Mouse (Mus musculus): ENCODE data around the gene Arfrp1. TPM values are rescaled to one million over a fixed set of nuclear protein-coding genes. Genes with fewer than 3 reads are reported as not detected.
A peak's percentile ranks its signal among the peaks of the same experiment; 100 is the strongest.

Gene Arfrp1
- polyA plus RNA-seq, 1 experiment from 2014 or later = 75.4 TPM

DNA sequence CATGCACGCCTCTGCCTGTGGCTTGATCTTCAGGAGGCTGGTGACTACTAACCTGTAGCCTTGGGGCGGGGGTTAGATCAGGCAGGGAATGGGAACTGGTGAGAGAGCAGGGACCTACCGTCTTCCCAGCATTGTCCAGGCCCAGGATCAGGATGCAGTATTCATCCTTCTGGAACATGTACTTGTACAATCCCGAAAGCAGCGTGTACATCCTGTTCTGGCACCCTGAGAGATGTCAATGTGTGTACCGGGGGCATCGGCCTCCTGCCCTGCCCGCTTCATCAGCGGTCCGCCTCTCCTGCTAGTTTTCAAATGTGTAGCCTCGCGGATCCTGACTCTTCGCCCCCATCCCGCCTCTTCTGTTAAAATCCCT is 731 bp downstream of the Arfrp1 start:
- 12% methylated on average over 14 of the region's 14 CpGs for WGBS

DNA sequence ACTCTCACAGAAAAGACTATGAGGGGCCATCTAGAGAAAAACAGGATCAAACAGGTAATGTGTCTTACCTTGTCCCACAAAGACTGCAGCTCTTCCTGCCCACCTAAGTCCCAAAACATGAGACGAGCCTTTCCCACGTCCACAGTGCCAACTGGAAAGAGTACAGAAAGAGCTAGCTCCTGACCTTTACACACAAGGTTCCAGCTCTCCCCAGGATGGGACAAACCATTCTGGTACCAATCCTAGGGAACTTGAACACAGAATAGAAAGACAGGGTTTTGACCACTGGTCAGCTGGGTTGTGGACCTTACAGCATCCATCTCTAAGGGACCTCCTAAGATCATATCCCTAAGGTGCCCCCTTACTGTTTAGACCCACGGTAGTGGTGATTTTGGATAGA is 1.3 kb downstream of the Arfrp1 start:
- Histone ChIP-seq H3K4me1 (replicated peaks) (peaks cover 41% of the 10 kb centered on the region), H3K9me3 (no peaks in the 10 kb centered on the region), H3K4me3 (peak overlapping the region; percentile 90), H3K27me3 (ENCODE audit: insufficient read depth, poor library complexity, severe bottlenecking) (no peaks in the 10 kb centered on the region), H3K36me3 (peaks cover 62% of the 10 kb centered on the region), H3K27ac (no peak overlapping the region)
- WGBS = 81% methylated on average over 3 of the region's 3 CpGs
- DNase-seq (ENCODE audit: low spot score) = no peak

More for the DNA sequence above, 731 bp downstream of the Arfrp1 start:
- DNase-seq (ENCODE audit: low spot score) = no peak
- Histone ChIP-seq H3K27me3 (ENCODE audit: insufficient read depth, poor library complexity, severe bottlenecking) (no peaks in the 10 kb centered on the region), H3K4me3 (peak overlapping the region; percentile 90), H3K4me1 (replicated peaks) (peaks cover 41% of the 10 kb centered on the region), H3K36me3 (peaks cover 62% of the 10 kb centered on the region), H3K27ac (peak overlapping the region; percentile 95), H3K9me3 (no peaks in the 10 kb centered on the region)

DNA sequence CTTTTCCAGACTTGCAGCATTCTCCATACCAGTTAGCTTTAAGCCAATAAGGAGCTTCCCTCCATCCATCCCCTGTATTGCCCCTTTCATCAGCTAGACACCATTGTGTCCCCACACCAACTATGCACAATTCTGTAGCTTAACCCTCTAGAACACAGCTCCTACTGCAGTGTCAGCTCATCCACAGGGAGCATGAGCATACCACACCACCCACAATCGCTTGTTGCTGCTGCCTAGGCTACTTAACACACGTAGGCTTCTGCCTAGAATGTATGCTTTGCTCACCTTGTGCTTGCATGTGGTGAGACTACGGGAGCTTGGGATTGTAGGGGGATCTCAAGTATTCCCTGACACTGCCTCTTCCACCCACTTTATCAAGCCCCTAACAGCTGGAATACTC is 8.4 kb downstream of the Arfrp1 start:
- Histone ChIP-seq H3K27ac (no peak overlapping the region), H3K36me3 (peaks cover 100% of the 10 kb centered on the region), H3K4me1 (replicated peaks) (no peaks in the 10 kb centered on the region), H3K9me3 (no peaks in the 10 kb centered on the region), H3K27me3 (ENCODE audit: insufficient read depth, poor library complexity, severe bottlenecking) (no peaks in the 10 kb centered on the region), H3K4me3 (no peak overlapping the region)
- 83% methylated on average over 3 of the region's 3 CpGs for WGBS
- no peak for DNase-seq (ENCODE audit: low spot score)

DNA sequence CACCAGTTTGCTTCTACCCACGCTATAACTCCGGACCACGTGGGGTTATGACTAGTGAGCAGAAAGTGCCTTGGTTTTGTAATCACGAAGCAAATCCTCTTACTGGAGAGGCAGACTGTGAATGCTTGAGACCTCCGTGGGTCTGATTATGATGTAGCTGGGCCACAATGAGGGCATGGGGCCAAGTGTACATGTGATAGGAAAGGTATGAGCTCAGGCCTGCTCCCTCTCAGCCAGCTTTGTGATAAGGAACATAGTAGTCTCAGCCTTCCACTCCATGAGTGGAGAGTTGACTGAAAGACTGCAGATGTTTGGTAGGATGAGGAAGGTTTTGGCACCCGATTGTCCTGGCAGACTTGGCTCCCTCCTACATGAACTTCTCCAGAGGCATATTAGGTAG is 22.4 kb downstream of the Arfrp1 start:
- Histone ChIP-seq H3K4me3 (no peak overlapping the region), H3K27ac (no peak overlapping the region), H3K27me3 (ENCODE audit: insufficient read depth, poor library complexity, severe bottlenecking) (no peaks in the 10 kb centered on the region), H3K9me3 (no peaks in the 10 kb centered on the region), H3K4me1 (replicated peaks) (no peaks in the 10 kb centered on the region), H3K36me3 (peaks cover 95% of the 10 kb centered on the region)
- 97% methylated on average over 6 of the region's 6 CpGs for WGBS
- DNase-seq (ENCODE audit: low spot score) = no peak

DNA sequence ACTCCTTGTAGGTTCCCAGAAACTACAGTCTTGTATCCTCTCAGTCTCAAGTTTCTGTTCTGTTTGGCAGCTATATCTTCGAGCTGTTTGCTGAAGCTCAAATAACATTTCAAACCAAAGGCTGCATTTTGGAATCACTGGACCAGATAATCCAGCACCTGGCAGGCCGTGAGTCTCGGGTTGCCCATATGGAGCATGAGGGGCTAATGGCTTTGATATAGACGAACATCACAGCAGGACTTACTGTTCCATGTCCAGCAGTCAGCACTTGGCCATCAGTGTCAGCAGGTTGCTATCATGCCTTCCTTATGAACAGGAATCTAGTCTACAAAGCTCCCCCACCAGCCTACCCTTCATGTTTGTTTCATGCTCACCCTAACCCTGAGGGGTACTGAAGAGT is 24.8 kb downstream of the Arfrp1 start:
- Histone ChIP-seq H3K27me3 (ENCODE audit: insufficient read depth, poor library complexity, severe bottlenecking) (no peaks in the 10 kb centered on the region), H3K36me3 (peaks cover 95% of the 10 kb centered on the region), H3K4me3 (no peak overlapping the region), H3K9me3 (no peaks in the 10 kb centered on the region), H3K27ac (no peak overlapping the region), H3K4me1 (replicated peaks) (no peaks in the 10 kb centered on the region)
- WGBS = 90% methylated on average over 4 of the region's 4 CpGs
- DNase-seq (ENCODE audit: low spot score) = no peak

DNA sequence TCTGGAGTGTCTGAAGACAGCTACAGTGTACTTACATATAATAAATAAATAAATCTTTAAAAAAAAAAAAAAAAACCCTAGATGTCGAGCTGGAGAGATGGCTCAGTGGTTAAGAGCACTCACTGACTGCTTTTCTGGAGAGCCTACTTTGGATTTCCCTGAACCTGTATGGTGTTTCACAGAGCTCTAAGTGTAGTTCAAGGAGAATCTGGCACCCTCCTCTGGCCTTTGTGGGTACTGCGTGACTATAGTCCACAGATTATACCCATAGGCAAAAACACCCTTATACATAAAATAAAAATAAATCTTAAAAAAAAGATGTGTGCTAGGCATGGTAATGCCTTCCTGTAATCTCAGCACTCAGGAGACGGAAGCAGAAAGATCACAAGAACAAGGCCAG is 31.2 kb downstream of the Arfrp1 start:
- H3K9me3 ChIP-seq = no peaks in the 10 kb centered on the region
- H3K36me3 ChIP-seq = peaks cover 93% of the 10 kb centered on the region
- no peak overlapping the region for H3K4me3 ChIP-seq
- WGBS = 64% methylated on average over 3 of the region's 3 CpGs
- H3K4me1 ChIP-seq (replicated peaks) = no peaks in the 10 kb centered on the region
- DNase-seq (ENCODE audit: low spot score) = peak; percentile 61
- no peaks in the 10 kb centered on the region for H3K27me3 ChIP-seq (ENCODE audit: insufficient read depth, poor library complexity, severe bottlenecking)
- H3K27ac ChIP-seq = no peak overlapping the region

DNA sequence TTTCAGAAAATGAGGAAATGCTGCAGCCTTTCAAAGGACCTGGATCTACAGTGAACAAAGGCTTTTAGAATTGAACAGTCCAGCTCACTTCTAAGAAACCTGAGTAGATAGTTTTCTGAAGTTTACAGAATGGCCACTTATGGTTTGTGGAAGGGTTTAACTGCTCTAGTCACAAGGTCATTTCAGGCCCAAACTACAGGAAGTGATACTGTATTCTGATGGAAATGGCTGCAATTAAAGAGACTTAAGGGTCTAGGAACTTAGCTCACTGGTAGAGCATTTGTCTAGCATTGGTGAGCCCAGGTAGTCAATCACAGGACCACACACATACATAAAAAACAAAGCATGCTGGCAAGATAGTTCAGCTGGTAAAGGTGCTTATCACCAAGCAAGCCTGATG is 32.7 kb downstream of the Arfrp1 start:
- H3K36me3 ChIP-seq = peaks cover 93% of the 10 kb centered on the region
- H3K27me3 ChIP-seq (ENCODE audit: insufficient read depth, poor library complexity, severe bottlenecking) = no peaks in the 10 kb centered on the region
- no peak for DNase-seq (ENCODE audit: low spot score)
- H3K27ac ChIP-seq = no peak overlapping the region
- no peak overlapping the region for H3K4me3 ChIP-seq
- H3K9me3 ChIP-seq = no peaks in the 10 kb centered on the region
- H3K4me1 ChIP-seq (replicated peaks) = no peaks in the 10 kb centered on the region

DNA sequence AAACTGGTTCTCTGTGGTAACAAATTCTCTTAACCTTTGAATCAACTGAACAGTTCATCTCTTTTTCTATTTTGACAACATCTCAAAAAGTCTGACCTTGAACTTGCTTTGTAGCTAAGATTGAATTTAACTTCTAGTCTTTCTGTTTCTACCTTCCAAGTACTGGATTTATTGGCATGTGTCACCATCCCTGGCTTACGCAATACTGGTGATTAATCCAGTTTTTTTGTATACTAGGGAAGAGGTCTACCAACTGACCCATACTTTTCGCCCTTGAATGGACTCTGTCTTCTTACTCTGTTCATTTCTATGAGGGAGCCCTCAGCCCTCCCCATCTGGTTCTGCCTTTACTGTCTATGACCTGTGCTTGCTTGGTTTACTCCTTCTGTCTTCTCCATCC is 39.1 kb downstream of the Arfrp1 start:
- Histone ChIP-seq H3K27me3 (ENCODE audit: insufficient read depth, poor library complexity, severe bottlenecking) (no peaks in the 10 kb centered on the region), H3K36me3 (peaks cover 92% of the 10 kb centered on the region), H3K4me1 (replicated peaks) (no peaks in the 10 kb centered on the region), H3K9me3 (no peaks in the 10 kb centered on the region), H3K4me3 (no peak overlapping the region), H3K27ac (no peak overlapping the region)
- DNase-seq (ENCODE audit: low spot score) = no peak
- 96% methylated on average over 2 of the region's 2 CpGs for WGBS

DNA sequence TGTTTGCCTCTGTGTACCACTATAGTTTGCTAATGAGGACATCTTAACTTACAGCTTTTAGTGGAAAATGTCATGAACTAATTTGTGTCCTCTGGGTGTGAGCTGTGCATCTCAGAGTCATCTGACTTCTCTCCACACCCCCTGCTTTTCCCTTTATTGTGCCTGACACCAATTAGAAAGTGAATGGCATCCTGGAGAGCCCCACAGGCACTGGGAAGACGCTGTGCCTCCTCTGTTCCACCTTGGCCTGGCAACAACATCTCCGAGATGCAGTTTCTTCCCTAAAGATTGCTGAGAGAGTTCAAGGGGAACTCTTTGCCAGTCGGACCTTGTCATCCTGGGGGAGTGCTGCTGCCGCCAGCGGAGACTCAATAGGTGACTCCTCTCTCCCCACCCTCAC is 43.1 kb downstream of the Arfrp1 start:
- peaks cover 3% of the 10 kb centered on the region; the same call in 1 of the 2 replicates for H3K27me3 ChIP-seq (ENCODE audit: insufficient read depth, poor library complexity, severe bottlenecking)
- WGBS = 72% methylated on average over 5 of the region's 5 CpGs
- H3K36me3 ChIP-seq = peaks cover 53% of the 10 kb centered on the region

DNA sequence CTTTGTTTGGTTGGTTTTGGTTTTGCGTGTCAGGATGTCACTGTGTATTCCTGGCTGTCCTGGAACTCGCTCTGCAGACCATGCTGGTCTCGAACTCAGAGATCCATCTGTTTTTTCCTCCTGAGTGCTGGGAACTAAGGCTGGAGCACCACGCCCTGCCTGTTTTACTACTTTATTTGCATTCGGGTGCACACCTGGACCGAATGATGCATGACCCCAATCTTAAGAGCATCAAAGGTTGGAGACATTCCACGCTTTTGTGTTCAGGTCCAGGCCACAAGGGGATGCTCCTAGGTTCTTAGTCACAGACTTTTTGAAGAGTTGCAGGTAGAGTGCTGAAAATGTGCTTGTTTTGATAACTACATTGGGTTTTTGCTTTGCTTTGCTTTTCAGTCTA is 45.1 kb downstream of the Arfrp1 start:
- H3K27me3 ChIP-seq (ENCODE audit: insufficient read depth, poor library complexity, severe bottlenecking) = peaks cover 21% of the 10 kb centered on the region
- H3K27ac ChIP-seq = peak overlapping the region; percentile 91
- peak overlapping the region; percentile 69 for H3K4me3 ChIP-seq
- 14% methylated on average over 7 of the region's 7 CpGs for WGBS
- H3K4me1 ChIP-seq (replicated peaks) = peaks cover 17% of the 10 kb centered on the region
- no peak for DNase-seq (ENCODE audit: low spot score)
- H3K9me3 ChIP-seq = no peaks in the 10 kb centered on the region
- peaks cover 32% of the 10 kb centered on the region for H3K36me3 ChIP-seq

More for the DNA sequence above, 43.1 kb downstream of the Arfrp1 start:
- Histone ChIP-seq H3K4me3 (no peak overlapping the region), H3K27ac (no peak overlapping the region), H3K4me1 (replicated peaks) (peaks cover 17% of the 10 kb centered on the region), H3K9me3 (no peaks in the 10 kb centered on the region)
- no peak for DNase-seq (ENCODE audit: low spot score)

DNA sequence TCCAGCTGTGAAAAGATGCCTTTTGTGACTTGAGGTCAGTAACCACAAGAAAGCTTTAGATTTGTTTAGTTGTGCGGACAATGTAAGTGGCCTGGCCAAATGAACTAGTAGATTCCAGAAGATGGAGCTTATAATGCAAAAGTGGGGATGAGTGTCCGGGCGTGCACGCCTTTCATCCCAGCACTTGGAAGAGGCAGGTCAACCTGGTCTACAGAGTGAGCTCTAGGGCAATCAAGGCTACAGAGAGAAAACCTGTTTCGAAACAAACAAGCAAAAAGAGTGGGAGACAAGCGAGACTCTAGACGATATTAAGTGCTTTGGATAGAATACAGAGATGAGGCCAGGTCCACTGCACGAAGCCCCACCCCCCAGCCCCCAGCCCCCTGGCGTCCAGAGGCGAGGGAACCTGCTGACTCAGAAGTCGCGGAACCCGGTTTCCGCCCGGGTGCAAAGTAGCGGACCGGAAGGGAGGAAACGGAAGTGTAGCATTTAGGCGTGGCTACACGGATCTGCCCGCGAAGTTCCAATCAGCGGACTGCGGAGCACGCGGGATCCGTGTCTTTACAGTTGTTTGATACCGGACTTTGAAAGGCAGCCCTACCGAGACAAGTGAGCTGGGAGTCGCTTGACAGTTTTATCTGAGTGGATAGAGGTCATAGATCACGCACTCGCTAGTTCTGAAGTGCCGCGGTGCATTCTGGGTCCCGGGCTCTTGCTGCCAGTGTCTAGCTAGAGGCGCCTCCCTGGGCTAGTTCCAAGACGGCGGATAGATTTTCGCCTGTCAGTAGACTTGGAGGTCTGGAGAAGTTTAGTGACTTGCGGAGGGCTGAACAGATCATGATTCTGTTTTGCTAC is 45.7 kb downstream of the Arfrp1 start, which contains the start of gene Rtel1:
TSS of gene Rtel1 (plus strand) at position 492 of the 855 bp plus-strand sequence.
- Histone ChIP-seq H3K9me3 (no peaks in the 10 kb centered on the region), H3K36me3 (peaks cover 26% of the 10 kb centered on the region), H3K27me3 (ENCODE audit: insufficient read depth, poor library complexity, severe bottlenecking) (peaks cover 27% of the 10 kb centered on the region), H3K4me3 (peak within 1 kb of the TSS; percentile 69), H3K27ac (peak within 1 kb of the TSS; percentile 91), H3K4me1 (replicated peaks) (peaks cover 17% of the 10 kb centered on the region)
- 7% methylated on average over 40 of the region's 40 CpGs for WGBS
- peak; percentile 91 for DNase-seq (ENCODE audit: low spot score)

DNA sequence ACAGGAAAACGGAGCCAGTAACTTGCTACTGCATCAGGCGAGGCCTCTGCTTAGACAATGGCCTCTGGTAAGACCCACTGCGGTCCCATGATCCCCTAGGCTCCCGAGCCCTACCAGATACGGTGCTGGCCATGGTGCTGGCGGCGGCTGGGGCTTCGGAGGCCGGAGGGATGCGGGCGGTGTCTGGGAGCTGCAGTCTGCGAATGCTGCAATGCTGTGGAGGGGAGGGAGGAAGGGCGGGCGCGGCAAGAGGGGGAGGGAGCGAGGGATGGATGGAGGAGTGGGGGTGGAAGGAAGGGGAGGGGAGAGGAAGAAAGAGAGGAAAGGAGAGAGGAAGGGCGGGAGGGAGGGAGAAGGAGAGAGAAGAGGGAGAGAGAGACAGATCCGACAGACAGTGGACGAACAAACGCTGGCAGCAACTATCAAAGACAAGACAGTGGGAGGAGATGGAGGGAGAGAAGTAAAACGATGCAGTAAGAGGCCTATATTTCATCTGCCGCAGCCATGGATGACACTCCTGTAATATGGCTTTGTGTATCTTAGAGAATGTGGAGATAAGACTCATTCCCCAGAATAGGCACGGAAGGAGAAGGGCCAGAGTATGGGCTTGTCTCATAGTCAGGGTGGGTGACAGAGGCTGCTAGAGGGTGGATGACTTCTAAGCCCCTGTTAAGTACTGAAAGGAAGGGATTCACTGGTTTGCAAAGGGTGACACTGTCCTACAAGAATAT is 51.0 kb downstream of the Arfrp1 start, which contains the start of gene Stmn3:
TSS of gene Stmn3 (minus strand) at position 421 of the 731 bp plus-strand sequence.
- peak; percentile 80 for DNase-seq (ENCODE audit: low spot score)
- Histone ChIP-seq H3K9me3 (no peaks in the 10 kb centered on the region), H3K27me3 (ENCODE audit: insufficient read depth, poor library complexity, severe bottlenecking) (peaks cover 65% of the 10 kb centered on the region), H3K4me3 (peak within 1 kb of the TSS; percentile 68), H3K27ac (peak within 1 kb of the TSS; percentile 90), H3K4me1 (replicated peaks) (peaks cover 25% of the 10 kb centered on the region), H3K36me3 (no peaks in the 10 kb centered on the region)
- WGBS = 4% methylated on average over 23 of the region's 23 CpGs
